9 mouse cellular contexts compared by ENCODE assay signal in genomic region chr11:69322010-69322409, GRCm38 (mm10). TPM values are rescaled to one million over a fixed set of nuclear protein-coding genes. Genes with fewer than 3 reads are reported as not detected.
DNase-seq lines count a peak whose midpoint lies in the region; ATAC-seq and TF ChIP-seq lines count a peak whose summit lies in the region.
"Had no signal": no experiment of that assay in that cellular context is flagged by ENCODE, and none has a peak within 500 bp of the region (broad histone marks: within the 10 kb centered on the region; RNA-seq: fewer than 3 reads in every experiment).

No protein-coding gene starts in this region.

- WGBS in liver, embryonic 14.5 days (ENCODE audit: insufficient replicate concordance) = 74% methylated on average over 6 of the region's 6 CpGs

- ATAC-seq in liver, embryonic 14.5 days (ENCODE audit: insufficient read depth) = no peak

- no peak overlapping the region for H3K27ac ChIP-seq in liver, embryonic 14.5 days

- peaks cover 8% of the 10 kb centered on the region for H3K27me3 ChIP-seq in liver, embryonic 14.5 days (ENCODE audit: control insufficient read depth, insufficient read depth, low read length)

- no peaks in the 10 kb centered on the region; the same call in 1 of the 2 replicates for H3K36me3 ChIP-seq in liver, embryonic 14.5 days (replicated peaks; ENCODE audit: control insufficient read depth, insufficient read depth, low read depth)

- peak overlapping the region in 1 of 2 experiments; percentile 86; a peak in 1 of 4 replicates for H3K4me3 ChIP-seq in liver, embryonic 14.5 days (ENCODE audit: insufficient read depth in 1 of 2, low read depth in 2 of 2, low read length in 2 of 2)

- intact Hi-C loops in gastrocnemius, postnatal 14 days (cut with DNase I; ENCODE audit: low total_unique reads) = no loop called here

- TF ChIP-seq EP300 in liver, embryonic 14.5 days (IDR thresholded peaks at IDR 0.05; ENCODE audit: low read depth) = no peak

- peaks cover 21 to 26% of the 10 kb centered on the region in 2 experiments for H3K4me1 ChIP-seq in liver, embryonic 14.5 days (replicated peaks; ENCODE audit: control insufficient read depth in 2 of 2, insufficient read depth in 2 of 2, low read length in 1 of 2)

- no peak for TF ChIP-seq CTCF in liver, embryonic 14.5 days (IDR thresholded peaks at IDR 0.05; ENCODE audit: low read depth)

- peak; percentile 57 for DNase-seq in cerebellum, adult 9-11 months
- no peak for DNase-seq in cerebellum, postnatal 36 days
- peak; percentile 13 for DNase-seq in thymus, postnatal 0 days (ENCODE audit: low spot score)
- DNase-seq in thymus, postnatal 25 days = no peak
- no peak for DNase-seq in liver, embryonic 14.5 days (ENCODE audit: low read depth in 3 of 3, low spot score in 3 of 3)
- no peak for DNase-seq in yolk sac, embryonic 10.5 days (ENCODE audit: low spot score)
- no peak for DNase-seq in gastrocnemius, postnatal 14 days
- no peak for DNase-seq in thymus, postnatal 14 days
- DNase-seq: kidney, postnatal 4 days had no signal

- H3K9ac ChIP-seq in liver, embryonic 14.5 days (replicated peaks) = peak overlapping the region; percentile 98

- H3K4me2 ChIP-seq in liver, embryonic 14.5 days (ENCODE audit: low read depth) = peak overlapping the region; percentile 100

- no peaks in the 10 kb centered on the region for H3K9me3 ChIP-seq in liver, embryonic 14.5 days (ENCODE audit: control insufficient read depth, low read length)

RNA-seq across cellular contexts. Expression of gene Cntrob, which starts 1.6 kb away (rescaled TPM):
- polyA plus RNA-seq in thymus, postnatal 0 days (2015; fragmentation: Nextera tagmentation; extraction: Ambion mirVana) = 22.4 and 22.8 TPM in 2 replicates
- polyA plus RNA-seq in liver, embryonic 14.5 days (2012; rRNA removed) = 7.8 and 9.8 TPM in 2 replicates
- 5.0 and 6.5 TPM in 2 replicates for polyA plus RNA-seq in liver, embryonic 14.5 days (2014; fragmentation: Nextera tagmentation; extraction: Ambion mirVana)
- total RNA-seq in gastrocnemius, postnatal 14 days (2021) = 1 to 10 TPM; 2.5 to 3.2 TPM

RNA-seq across cellular contexts. Expression of gene Trappc1, which starts 1.8 kb away (rescaled TPM):
- 132 and 138 TPM in 2 replicates for polyA plus RNA-seq in thymus, postnatal 0 days (2015; fragmentation: Nextera tagmentation; extraction: Ambion mirVana)
- 49.6 and 62.9 TPM in 2 replicates for polyA plus RNA-seq in liver, embryonic 14.5 days (2012; rRNA removed)
- polyA plus RNA-seq in liver, embryonic 14.5 days (2014; fragmentation: Nextera tagmentation; extraction: Ambion mirVana) = 101 and 106 TPM in 2 replicates
- 10 to 100 TPM; 52.3 to 54.1 TPM for total RNA-seq in gastrocnemius, postnatal 14 days (2021)

RNA-seq across cellular contexts. Expression of gene Kcnab3, which starts 4.0 kb away (rescaled TPM):
- polyA plus RNA-seq in thymus, postnatal 0 days (2015; fragmentation: Nextera tagmentation; extraction: Ambion mirVana) = 0.18 and 0.24 TPM in 2 replicates
- polyA plus RNA-seq in liver, embryonic 14.5 days (2012; rRNA removed) = 0.09 and 0.20 TPM in 2 replicates
- polyA plus RNA-seq in liver, embryonic 14.5 days (2014; fragmentation: Nextera tagmentation; extraction: Ambion mirVana) = 0.06 and 0.10 TPM in 2 replicates
- total RNA-seq in gastrocnemius, postnatal 14 days (2021) = under 1 TPM; 0.18 to 0.24 TPM

RNA-seq across cellular contexts. Expression of gene Rnf227, which starts 18.3 kb away (rescaled TPM):
- 6.8 and 8.3 TPM in 2 replicates for polyA plus RNA-seq in thymus, postnatal 0 days (2015; fragmentation: Nextera tagmentation; extraction: Ambion mirVana)
- 0.30 and 0.74 TPM in 2 replicates for polyA plus RNA-seq in liver, embryonic 14.5 days (2012; rRNA removed)
- polyA plus RNA-seq in liver, embryonic 14.5 days (2014; fragmentation: Nextera tagmentation; extraction: Ambion mirVana) = 0.59 and 0.66 TPM in 2 replicates
- under 1 TPM; 0.35 to 0.68 TPM for total RNA-seq in gastrocnemius, postnatal 14 days (2021)

RNA-seq across cellular contexts. Expression of gene Chd3, which starts 47.2 kb away (rescaled TPM):
- 10.7 and 13.2 TPM in 2 replicates for polyA plus RNA-seq in thymus, postnatal 0 days (2015; fragmentation: Nextera tagmentation; extraction: Ambion mirVana)
- 13.7 and 14.3 TPM in 2 replicates for polyA plus RNA-seq in liver, embryonic 14.5 days (2012; rRNA removed)
- polyA plus RNA-seq in liver, embryonic 14.5 days (2014; fragmentation: Nextera tagmentation; extraction: Ambion mirVana) = 1.9 and 2.4 TPM in 2 replicates
- 10 to 100 TPM; 25.5 to 28.7 TPM for total RNA-seq in gastrocnemius, postnatal 14 days (2021)

Comparison
In these comparisons a context has a peak if more than half of its experiments do, and no peak if none do; other contexts are left out.
1. DNase-seq: peak in cerebellum, adult 9-11 months (single experiment) and thymus, postnatal 0 days (single experiment); none in cerebellum, postnatal 36 days (0 of 2), thymus, postnatal 25 days (single experiment), liver, embryonic 14.5 days (0 of 3), yolk sac, embryonic 10.5 days (single experiment), gastrocnemius, postnatal 14 days (single experiment) and thymus, postnatal 14 days (single experiment).